Mouse (Mus musculus): ENCODE measurements around the gene Wscd2. TPM values are rescaled to one million over a fixed set of nuclear protein-coding genes. Genes with fewer than 3 reads are reported as not detected.

The Wscd2 gene
- total RNA-seq, 2 experiments from 2014 or later, result not detected

DNA sequence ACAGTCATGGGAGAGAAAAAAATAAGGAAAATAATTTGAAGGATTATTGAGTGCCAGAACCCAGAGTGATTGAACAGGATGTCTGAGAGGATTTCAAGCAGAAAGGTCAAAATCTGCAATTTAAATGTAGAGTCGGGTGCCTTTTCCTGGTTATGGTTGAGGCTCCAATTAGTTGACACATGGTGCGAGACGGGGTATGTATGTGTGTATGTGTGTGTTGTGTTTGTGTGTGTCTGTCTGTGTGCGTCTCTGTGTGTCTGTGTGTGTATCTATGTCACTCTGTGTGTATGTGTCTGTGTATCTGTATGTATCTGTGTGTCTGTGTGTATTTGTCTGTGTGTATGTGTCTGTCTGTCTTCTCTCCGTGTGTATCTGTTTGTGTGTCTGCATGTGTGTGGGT lies 11.1 kb upstream of the Wscd2 start:
- no peak for ATAC-seq (replicated peaks; ENCODE audit: low FRiP score, poor library complexity, severe bottlenecking)

DNA sequence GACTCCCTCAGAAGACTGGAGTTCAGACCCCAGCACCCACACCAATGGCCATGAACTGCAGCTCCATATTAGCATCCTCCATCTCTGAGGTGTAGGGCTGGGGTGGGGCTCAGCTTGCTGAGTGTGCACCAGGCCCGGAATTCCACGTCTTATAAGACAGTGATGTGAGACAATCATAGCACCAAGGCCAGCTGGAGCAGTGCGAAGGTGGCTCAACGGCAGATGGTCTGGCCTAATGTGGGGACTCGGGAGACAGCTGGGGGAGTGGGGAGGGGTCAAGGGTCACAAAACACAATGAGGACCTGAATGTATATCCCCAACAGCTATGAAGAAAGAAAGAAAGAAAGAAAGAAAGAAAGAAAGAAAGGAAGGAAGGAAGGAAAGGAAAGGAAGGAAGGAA lies 9.7 kb upstream of the Wscd2 start:
- no peak for ATAC-seq (replicated peaks; ENCODE audit: low FRiP score, poor library complexity, severe bottlenecking)

DNA sequence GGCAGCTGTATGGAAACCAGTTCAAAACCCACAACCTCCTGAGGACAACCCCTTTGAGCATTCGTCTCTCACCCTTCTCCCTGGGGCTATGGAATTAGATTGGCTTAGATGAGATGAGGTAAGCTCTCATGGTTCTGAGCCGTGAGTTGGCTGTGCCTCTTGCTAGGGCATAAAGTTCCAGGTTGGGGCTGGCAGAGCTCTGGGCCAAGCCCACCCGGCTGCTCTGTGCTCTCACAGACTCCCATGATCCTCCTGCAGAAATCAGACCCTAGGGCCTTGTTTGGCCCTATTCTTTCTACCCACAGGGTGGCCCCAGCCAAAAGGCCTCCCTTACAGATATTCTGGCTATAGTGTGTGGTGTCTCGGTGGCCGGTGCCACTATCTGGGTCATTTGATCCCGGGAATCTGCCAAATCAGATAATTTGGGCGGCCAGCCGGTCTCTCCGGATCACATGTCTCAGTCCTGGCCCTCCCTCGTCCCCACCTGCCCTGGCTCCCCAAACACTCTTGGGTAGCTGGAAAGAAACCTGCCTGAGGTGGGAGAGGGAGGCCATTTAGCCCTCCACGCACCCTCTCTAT lies 4.5 kb upstream of the Wscd2 start:
- ATAC-seq (replicated peaks; ENCODE audit: low FRiP score, poor library complexity, severe bottlenecking), result no peak

DNA sequence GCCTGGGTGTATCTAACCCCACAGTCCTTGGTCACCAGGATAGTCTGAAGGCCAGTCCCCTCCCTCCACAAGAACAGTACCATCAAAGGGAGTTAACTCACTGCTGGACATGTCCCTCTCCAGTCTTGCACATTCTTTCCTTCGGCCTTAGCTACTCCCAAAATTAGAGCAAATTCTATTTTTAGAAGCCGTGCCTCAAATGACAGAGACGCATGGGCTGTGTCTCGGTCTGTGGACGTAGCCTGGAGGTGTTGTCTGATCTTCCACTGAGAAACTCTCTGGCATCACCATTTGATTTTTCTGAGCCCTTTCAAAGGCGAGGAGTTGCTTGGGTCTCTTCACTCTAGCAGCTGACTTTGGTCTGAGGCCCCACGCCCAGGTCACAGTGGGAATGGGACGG lies 2.3 kb upstream of the Wscd2 start:
- ATAC-seq (replicated peaks; ENCODE audit: low FRiP score, poor library complexity, severe bottlenecking), result no peak

DNA sequence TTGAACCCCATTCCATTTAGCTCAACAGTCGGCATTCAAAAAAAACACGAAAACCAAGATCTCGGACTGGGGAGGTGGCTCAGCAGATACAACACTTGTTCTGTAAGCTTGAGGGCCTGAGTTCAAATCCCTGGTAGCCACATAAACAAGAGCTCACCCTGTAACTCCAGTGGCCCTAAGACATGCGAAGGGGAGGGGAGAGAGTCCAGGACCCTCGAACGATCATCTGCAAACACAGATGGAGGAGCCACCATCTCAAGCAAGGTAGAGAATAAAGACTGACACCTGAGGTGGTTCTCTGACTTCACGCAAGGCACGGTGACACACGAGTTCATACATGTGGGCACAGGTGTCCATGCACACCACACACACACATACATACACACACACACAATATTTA lies 516 bp upstream of the Wscd2 start:
- no peak for ATAC-seq (replicated peaks; ENCODE audit: low FRiP score, poor library complexity, severe bottlenecking)

DNA sequence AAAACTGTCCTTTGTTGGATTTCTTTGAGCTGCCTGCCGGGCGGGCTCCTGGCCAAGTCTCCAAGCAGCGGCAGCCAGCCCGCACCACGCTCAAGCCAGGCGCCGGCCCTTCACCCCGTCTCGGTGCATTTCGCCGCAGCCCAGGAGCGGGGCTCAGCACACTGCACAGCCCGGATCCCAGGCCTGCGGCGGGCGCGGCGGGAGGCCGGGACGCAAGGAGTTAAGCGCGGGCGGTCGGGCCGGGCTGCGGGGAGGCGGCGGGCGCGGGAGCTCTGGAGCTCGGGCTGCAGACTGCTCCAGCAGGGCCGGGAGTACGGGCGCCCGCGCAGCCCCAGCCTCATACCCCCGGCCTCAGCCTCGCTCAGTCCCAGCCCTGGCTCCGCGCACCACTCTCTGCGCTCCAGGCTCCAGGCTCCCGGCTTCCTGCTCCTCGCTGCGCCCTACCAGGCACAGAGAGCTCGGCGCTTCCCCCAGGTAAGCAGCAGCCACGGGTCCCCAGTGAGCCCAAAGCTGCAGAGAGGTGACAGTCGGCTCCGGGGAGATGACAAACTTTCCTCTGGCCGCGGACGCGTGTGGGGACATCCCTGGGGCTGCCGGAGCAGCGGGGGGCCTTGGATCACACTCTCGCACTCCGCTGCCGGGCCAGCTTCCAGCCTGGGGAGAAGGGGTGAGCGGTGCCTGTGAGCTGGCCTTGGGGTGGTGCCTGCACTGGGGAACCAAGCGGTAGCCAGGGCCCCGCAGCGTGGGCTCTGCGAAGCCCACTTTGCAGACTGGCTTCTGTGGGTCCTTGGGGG lies 531 bp downstream of the Wscd2 start:
- ATAC-seq (replicated peaks; ENCODE audit: low FRiP score, poor library complexity, severe bottlenecking), result no peak

DNA sequence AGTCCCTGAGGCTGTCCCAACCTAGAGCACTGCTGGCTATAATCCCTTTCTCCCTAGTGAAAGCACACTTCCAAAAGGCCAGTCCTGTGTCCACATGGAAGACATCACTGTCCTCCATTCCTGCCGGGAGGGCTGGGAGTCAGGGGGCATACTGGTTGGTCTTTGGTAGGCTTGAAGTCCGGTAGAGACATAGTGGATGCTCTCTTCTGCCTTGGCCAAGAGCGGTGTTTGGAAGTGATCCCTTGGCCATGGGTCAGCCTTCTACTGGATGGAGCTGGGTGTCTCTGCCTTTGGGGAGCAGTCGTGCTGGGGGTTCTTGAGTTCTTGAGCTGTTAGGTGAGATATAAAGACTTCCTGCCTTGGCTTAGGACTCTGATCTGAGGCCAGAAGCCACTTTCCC lies 1.4 kb downstream of the Wscd2 start:
- ATAC-seq (replicated peaks; ENCODE audit: low FRiP score, poor library complexity, severe bottlenecking), result no peak

DNA sequence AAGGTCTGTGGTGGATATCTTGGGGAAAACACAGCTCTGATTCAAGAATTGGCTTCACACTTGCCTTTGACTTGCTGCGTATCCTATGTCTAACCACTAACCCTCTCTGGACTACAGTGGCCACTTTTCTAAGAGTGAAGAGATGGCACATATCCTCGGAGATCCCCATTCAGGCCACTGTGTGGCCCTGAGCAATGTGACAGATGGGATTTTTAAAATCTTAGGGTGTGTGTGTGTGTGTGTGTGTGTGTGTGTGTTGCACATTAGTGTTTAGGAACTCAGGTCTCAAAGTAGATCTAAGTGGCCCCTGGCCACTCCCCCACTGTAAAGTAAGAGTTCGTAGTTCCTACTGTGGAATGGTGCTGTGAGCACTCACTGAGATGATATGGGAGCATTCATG lies 1.9 kb downstream of the Wscd2 start:
- ATAC-seq (replicated peaks; ENCODE audit: low FRiP score, poor library complexity, severe bottlenecking), result no peak

DNA sequence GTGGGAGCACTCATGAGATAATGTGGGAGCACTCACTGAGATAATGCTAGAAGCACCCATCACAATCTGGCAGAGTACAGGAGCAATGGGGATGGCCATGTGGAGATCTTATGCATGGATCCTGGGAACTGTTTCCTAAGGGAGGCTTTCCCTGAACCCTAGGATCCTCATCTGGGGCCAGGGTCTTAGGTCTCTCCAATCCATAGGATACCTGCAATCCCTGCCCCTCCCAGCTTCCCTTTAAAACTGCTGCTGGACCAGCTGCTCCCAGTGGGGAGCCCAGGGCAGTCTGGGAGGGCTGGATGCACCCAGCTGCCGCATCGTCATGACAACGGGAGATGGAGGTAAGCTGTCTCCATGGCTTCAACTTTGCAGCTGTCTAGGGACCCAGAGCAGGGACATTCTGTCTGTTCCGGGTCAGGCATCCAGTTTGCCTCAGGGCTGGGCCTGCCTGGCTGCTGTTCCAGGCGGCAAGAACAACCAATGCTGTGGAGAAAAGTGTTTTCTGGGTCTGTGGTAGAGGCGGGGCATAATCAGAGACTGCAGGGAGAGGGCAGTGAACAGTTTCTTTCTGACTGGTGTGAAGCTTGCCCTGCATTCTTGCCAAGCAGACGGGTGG lies 2.4 kb downstream of the Wscd2 start:
- no peak for ATAC-seq (replicated peaks; ENCODE audit: low FRiP score, poor library complexity, severe bottlenecking)

DNA sequence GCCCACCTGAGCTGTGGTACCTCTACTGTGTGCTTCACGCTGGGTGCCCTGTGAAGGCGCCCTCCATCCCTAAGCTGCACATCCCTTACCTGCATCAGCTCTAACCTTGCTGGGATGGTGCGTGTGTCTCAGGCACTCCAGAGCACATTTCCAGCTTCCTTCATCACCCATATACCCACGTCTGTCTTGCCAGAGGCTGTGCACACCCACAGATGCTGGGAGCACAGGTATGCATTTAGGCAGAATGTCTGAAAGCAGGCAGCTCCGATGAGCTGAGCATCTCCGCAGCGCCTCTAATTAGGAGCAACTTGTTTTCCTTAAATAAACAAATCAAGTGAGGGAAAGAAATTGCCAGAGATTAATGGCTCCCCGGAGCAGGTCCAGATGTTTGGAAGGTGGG lies 3.9 kb downstream of the Wscd2 start:
- no peak for ATAC-seq (replicated peaks; ENCODE audit: low FRiP score, poor library complexity, severe bottlenecking)

DNA sequence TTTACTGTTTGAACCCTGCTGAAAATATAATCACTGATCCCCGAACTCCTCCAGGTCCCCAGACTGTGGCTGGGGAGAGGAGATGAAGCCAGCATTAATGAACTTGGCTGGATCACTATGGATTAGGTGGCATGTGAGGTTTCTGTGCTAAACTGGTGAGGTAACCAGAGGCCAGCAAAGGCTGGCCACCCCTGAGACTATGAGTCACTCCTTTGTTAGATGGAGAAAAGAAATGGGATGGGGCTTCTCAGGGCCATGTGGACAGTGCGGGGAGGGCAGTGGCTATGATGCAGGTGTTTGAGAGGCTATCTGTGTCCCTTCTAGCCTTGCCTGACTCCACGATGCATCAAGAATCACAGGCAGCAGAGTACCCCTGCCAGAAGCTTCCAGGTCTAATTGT lies 6.8 kb downstream of the Wscd2 start:
- ATAC-seq (replicated peaks; ENCODE audit: low FRiP score, poor library complexity, severe bottlenecking), result no peak

DNA sequence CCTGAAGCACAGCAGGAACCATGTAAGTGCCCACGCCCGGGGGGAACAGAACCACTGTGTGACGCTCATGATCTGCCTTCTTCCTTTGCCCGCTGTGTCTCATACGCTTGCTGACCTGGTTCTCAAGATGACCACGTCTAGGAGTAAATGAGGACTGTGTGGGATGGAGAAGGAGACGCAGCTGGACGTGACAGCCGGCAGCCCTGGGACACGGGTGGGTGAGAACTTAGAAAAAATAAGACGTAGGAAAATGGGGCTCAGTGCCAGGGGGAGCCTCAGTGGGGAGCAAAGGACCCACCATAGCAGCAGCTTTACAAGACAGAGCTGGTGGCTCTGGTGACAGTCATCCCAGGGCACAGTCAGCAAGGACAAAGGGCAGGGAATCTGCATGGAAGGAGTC lies 9.3 kb downstream of the Wscd2 start:
- no peak for ATAC-seq (replicated peaks; ENCODE audit: low FRiP score, poor library complexity, severe bottlenecking)

DNA sequence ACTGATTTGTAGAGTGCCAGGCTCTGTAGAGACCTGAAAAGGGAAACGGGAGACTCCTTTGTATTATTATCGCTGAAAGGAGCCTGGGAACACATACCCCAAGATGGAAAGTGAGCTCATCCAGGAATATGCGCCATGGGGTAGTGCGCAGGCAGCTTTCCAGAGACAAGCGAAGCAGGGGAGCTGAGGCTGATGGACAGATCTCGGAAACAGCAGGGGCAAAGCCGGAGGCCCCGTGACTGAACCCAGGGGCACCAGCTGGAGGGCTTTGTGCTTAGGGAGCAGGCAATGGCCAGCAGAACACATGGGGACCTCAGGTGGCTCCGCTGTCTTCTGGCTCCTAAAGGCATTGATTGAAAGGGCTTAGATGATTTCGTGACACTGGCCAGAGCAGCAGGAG lies 13.1 kb downstream of the Wscd2 start:
- ATAC-seq (replicated peaks; ENCODE audit: low FRiP score, poor library complexity, severe bottlenecking), result no peak

DNA sequence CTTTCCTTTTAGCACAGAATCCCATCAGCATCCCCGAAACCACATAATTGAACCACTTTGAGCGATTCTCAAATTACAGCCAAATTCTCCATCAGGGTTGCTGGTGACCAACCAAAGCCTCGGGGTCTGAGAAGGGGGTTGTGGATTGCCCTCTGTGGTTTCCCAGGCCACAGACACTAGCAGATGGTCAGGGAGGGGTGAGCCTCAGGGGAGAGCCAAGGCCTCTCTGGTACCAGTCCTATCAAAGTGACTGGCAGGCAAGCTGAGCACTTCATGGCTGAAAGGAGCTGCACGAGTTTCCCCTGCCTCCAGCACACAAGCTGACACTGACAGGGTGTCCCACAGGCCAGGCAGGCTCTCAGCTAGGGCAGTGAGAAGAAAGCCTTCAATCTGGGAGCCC lies 14.5 kb downstream of the Wscd2 start:
- ATAC-seq (replicated peaks; ENCODE audit: low FRiP score, poor library complexity, severe bottlenecking), result no peak

DNA sequence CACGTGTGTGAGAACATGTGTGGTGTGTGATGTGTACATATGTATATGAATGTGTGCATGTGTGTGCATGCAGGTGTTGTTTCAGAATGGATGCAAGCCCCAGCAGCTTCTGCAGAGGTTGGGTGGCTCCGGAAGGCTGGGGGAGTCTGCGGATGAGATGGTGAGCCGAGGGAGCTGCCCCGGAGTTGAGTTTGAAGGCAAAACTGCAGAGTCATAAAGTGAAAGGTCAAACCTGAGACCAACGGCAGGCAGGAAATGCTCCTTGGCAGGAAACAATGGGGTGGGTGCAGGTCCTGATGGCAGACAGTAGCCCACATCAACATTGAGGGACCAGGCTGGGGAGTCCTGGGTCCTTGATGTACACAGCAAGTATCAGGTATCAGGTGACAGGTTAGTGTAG lies 15.9 kb downstream of the Wscd2 start:
- no peak for ATAC-seq (replicated peaks; ENCODE audit: low FRiP score, poor library complexity, severe bottlenecking)

DNA sequence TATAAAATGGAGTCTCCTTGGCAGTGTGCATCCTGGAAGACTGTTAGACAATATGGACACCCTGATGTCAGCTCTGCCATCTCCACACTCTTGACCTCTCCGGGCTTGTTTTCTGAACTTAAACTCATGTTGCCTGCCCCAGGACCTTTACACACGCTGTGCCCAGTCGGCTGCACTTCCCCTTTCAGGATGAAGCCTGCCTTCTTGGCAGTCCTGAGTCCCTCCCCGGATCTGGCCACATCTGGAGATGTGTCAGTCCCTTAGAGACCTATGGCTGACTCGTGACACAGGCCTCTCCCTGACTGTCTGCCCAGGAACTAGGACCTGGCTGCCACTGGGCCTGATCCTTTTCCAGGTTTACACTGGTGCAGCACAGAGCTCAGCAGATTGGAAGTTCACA lies 16.6 kb downstream of the Wscd2 start:
- no peak for ATAC-seq (replicated peaks; ENCODE audit: low FRiP score, poor library complexity, severe bottlenecking)

DNA sequence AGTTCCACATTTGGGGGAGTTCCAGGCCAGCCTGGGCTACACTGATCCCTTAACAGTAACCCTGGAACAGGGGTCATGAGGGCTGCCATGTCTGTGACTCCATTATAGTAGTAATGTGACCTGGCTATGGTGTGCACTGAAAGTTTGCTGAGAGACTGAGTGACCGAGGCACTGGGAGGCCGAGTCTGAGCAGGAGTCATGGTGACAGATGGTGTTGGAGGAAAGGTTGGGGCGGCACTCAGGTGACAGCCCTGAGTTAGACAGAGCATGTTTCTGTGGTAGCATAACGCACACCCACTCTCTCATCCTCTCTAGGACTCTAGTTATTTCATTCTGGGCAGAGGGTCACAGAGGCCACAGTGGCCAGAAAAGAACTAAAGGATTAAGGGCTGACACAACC lies 19.0 kb downstream of the Wscd2 start:
- no peak for ATAC-seq (replicated peaks; ENCODE audit: low FRiP score, poor library complexity, severe bottlenecking)

DNA sequence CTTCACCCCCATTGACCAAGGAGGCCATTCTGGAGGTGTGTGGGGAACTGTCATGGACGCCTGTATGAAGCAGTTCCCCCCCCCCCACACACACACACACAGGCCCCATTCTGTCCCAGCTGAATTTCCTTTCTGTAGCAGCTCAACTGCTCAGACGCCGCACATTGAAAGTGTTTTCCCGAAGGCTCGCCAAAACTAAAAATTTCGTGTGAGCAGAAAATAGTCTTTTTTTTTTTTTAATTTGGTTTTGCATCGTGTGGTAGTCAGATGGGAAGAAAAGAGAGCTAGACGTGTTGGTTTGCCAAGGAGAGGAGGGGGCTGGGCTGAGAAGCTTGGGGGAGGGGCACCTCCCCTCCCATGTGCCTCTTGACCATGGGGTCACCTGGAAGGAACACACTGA lies 23.5 kb downstream of the Wscd2 start:
- ATAC-seq (replicated peaks; ENCODE audit: low FRiP score, poor library complexity, severe bottlenecking), result no peak

DNA sequence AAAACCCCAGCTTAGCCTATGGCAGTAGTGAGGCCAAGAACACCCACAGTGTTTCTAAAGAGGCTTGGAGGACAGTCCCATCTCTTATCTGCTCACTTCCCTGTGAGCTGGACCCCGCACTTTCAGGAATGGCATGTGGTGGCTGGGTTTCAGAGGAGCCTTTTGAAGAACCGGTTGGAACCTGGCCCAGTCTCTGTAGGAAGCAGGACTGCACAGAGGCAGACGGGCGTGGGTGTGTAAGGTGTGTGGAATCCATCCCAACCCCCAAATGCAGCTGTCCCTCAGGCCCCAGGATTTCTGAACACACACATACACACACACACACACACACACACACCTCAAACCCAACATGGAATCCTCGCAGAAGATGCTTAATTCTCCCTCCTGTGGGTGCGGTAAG lies 23.9 kb downstream of the Wscd2 start:
- ATAC-seq (replicated peaks; ENCODE audit: low FRiP score, poor library complexity, severe bottlenecking), result no peak

DNA sequence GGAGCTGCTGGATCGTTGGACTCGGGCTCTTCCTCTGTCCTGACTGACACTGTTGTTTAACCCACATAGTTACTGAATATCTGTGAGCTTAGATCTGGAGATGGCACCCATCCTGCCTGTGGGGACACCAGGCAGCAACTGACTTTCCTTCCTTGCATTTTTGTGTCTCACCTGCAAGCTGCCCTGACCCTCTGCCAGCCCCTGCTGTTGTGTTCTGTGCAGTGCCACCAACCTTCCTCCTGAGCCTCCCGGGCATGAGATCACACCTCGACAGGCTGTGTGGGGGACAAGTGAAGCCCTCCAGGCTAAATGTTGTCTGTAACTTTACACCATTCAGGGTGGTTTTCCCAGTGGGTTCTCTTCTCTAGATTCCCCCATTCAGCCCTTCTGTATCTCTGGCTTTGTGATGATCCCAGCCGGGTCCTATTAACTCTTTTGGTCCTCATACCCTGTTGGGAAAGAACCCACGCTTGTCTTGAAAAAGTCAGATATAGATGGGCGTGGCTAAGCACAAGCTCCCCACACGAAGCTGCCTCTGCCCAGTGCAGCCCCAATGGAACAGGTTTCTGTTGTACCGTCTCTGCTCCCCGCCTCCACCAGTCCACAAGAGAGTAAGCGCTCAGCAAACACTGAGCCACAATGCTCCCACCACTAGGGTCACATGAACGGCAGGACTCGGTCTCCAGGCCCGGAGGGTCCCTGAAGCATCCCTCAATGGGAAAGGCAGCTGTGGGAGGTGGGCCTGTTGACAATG lies 26.2 kb downstream of the Wscd2 start:
- no peak for ATAC-seq (replicated peaks; ENCODE audit: low FRiP score, poor library complexity, severe bottlenecking)

DNA sequence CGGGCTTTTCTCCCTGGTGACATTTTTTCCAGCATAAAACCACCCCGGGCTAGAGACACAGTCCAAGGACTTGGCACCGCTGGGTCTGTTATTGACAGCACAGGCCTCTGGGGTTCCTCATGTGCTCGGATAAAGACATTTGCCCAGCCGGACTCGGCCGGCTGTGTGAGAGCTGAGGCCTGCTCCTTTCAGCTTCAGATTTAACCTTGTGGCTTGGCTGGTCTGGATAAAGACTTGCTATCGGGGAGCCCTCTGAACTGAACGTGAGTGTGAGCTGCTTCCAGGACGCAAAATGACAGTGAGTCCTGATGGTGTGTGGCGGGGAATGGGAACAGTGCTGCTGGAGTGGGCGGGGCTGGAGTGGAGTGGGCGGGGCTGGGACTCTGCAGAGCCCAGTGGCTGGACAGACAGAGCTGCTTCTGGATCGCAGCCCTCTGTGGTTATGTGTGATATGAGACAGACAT lies 26.8 kb downstream of the Wscd2 start:
- ATAC-seq (replicated peaks; ENCODE audit: low FRiP score, poor library complexity, severe bottlenecking), result no peak

Measured in erythroid progenitor cell, adult 5-6 weeks (primary cell).